Mouse (Mus musculus) skeletal muscle tissue, adult 2 months (tissue): ENCODE measurements around the gene Ankrd13b.

Experiments used
- DNase-seq: peaks from one replicate; pipeline ENCODE4 v3.0.0-alpha.2; 2012; ENCODE audit warnings: low read depth, low spot score

Gene Ankrd13b

GRCm38 (mm10) chr11:77492311-77492871 lies 2.9 kb upstream of the Ankrd13b start:
- DNase-seq, result no peak

GRCm38 (mm10) chr11:77491502-77492291 lies 2.2 kb upstream of the Ankrd13b start:
- DNase-seq, result no peak

GRCm38 (mm10) chr11:77491123-77491501 lies 1.6 kb upstream of the Ankrd13b start:
- DNase-seq, result peak; percentile 75

GRCm38 (mm10) chr11:77490451-77490850 lies 973 bp upstream of the Ankrd13b start:
- DNase-seq, result no peak

- DNase-seq, result no peak
Measured at GRCm38 (mm10) chr11:77488771-77489581, 502 bp downstream of the Ankrd13b start.

DNA sequence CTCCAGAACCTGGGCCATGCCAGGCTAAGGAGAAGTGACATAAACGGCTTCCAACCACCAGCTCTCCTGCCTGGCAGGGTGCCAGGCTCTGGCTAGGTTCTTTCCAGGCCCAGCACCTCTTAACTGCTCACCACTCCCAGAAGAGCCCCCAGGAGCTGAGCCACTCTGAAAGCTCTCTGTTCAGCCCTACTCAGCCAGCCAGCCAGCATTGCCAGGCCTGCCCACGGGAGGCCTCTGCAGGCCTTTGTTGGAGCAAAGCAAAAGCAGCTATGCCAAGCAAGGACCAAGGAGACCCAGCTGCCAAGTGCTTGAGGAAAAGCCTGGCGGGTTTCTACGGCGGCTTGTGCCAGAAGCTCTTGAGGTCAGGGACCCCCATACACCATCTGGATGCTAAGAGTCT lies 2.7 kb downstream of the Ankrd13b start:
- no peak for DNase-seq

DNA sequence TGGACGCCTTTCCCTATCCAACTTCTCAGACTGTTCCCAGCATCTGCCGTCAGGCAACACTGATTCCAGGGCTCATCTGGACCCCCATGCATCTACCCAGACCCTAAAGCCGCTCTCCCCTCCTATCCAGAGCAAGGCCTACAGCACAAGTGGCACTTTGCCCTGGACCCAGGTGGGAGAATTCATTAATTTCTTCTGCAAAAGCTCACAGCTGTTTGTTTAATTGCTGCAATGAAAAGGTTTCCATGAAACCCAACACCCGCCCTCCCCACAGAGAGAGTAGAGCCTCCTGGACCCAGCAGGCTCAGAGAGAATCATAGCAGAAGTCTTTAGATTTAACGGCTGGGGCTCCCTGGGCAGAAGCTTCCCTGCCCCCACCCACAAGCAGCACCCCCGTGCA lies 4.2 kb downstream of the Ankrd13b start:
- no peak for DNase-seq

GRCm38 (mm10) chr11:77483510-77484255 lies 5.8 kb downstream of the Ankrd13b start:
- no peak for DNase-seq

GRCm38 (mm10) chr11:77483043-77483442 lies 6.4 kb downstream of the Ankrd13b start:
- no peak for DNase-seq

DNA sequence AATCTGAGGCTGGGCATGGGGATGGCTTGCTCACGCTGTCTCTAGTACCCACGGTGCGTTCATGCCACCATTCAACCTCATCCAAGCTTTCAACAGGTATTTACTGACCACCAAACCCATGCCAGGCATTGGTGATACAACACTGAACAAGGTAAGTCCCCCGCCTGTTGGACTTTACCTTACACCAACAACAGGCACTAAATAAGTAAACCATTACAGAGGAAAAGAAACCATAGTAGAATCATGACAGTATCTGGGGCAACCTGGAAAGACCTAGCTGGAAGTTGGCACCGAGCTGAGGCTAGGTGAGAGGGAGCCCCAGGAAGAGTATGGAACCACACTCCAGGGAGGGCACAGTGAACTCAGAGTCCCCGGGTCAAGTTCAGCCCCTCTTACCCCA lies 12.6 kb downstream of the Ankrd13b start:
- no peak for DNase-seq

DNA sequence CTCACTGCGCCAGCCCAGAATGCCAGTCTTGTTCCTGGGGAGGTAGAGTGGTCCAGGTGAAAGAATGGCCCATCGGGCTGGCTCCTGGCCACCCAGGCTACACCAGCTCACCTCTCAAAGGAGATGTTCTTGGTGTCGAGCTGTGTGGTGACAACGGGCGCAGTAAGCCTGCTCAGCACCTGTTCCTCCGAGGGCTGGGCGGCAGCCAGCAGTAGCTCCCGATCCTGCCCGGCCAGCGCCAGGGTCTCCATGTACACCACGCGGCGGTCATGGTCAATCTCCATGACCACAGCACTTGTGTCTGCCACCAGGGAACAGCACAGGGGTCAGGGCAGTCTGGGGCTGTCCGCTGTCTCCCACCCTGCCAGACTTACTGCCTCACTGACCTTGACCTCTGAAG lies 13.3 kb downstream of the Ankrd13b start:
- DNase-seq, result no peak

DNA sequence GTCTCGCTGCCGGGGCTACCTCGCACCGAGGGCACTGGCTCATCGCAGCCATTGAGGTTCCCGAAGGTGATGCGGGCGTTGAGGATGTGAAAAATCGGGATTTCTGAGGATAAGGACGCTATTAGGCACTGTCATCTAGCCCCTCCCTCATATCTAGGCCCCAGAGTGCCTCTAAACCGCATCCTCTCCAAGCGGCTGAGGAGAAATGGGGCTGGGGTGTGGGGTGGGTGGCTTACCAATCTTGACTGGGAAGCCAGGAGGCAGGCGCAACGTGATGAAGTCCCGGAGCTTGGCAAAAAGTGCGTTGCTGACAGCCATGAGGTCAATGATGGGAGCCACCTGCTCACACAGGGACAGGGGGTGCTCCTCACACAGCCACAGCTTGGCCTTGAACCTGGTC lies 16.7 kb downstream of the Ankrd13b start:
- DNase-seq, result no peak

- DNase-seq, result no peak
Measured at GRCm38 (mm10) chr11:77471407-77471806, 18.1 kb downstream of the Ankrd13b start.

DNA sequence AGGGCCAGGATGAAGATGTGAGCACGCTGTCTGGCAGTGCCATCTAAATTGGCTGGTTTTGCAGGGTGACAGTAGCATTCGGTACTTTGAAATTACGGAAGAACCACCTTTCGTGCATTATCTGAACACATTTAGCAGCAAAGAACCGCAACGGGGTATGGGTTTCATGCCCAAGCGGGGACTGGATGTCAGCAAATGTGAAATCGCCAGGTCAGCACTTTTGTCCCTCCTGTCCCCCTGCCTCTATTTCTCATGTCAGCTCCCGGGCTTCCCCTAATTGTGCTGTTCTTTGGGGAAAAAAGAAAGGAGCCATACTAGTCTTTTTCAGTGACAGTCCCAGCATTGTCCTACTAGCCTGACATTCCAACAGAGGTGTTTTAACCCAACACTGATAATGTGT lies 21.1 kb downstream of the Ankrd13b start:
- DNase-seq, result no peak

DNA sequence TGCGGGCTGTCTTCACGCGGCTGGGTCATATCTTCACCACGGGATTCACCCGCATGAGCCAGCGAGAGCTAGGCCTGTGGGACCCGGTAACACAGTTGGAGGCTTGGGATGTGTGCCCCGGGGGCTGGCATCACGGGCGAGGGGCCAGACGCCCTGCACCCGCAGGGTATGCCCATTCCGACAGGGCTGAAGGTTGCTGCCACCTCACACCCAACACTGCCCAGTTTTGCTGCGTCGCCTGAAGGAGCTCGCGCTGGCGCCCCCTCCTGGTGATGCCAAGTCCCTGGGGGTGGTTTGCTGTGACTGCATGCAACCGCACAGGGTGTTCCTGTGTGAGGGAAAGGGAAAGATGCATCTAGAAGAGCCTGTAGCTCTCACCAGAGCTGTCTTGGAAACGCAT lies 21.7 kb downstream of the Ankrd13b start:
- peak; percentile 56 for DNase-seq

DNA sequence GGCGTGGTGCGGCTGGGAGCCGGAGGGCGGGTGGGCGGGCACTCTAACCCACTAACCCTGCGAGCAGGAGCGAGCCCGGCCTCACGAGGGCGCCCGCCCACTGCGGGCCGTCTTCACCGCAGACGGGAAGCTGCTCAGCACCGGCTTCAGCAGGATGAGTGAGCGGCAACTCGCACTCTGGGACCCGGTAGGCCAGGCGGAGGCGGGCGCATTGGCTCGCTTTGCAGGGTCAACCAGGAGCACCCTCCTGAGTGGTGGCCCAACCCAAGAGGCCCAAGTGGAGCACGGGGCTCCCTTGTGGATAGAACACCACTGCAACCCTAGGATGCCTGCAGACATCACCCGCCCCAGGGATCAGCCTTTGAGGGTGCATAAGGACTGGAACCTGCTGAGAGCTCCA lies 22.3 kb downstream of the Ankrd13b start:
- no peak for DNase-seq

GRCm38 (mm10) chr11:77466544-77466943 lies 22.9 kb downstream of the Ankrd13b start:
- DNase-seq, result no peak

GRCm38 (mm10) chr11:77465111-77465510 lies 24.4 kb downstream of the Ankrd13b start:
- no peak for DNase-seq

GRCm38 (mm10) chr11:77464684-77465083 lies 24.8 kb downstream of the Ankrd13b start:
- no peak for DNase-seq

DNA sequence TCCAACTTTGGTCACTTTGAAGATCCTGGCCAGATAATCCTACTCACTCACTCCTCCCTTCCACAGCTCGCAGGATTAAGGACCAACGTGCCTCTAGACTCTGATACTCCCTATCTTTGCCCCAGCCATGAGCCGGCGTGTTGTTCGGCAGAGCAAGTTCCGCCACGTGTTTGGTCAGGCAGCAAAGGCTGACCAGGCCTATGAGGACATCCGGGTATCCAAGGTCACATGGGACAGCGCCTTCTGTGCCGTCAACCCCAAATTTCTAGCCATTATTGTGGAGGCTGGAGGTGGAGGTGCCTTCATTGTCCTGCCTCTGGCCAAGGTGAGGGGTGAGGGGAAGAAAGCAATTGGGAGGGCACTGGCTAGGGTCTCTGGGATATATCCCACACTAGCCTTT lies 25.7 kb downstream of the Ankrd13b start:
- DNase-seq, result no peak

DNA sequence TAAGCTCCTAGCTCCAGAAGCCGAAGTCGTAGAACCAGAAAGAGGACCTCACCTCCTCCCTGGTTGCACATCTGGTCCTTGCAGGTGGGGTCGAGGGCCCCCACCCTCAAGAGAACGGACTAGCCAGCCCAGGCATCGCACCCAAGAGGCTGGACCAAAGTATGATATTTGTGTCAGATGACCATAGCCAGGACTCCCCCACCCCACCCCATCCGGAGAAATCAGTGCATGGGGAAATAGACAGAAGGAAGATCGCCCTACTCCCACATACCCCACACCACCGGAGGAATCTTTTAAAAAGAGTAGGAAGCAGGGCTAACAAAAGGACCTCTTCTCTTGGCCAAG lies 26.4 kb downstream of the Ankrd13b start:
- DNase-seq, result no peak
